Mouse (Mus musculus) kidney, adult 9 months (tissue): ENCODE measurements around the gene Zfp503.

Source experiments
- DNase-seq: peaks from one replicate; pipeline ENCODE4 v3.0.0; 2022

The Zfp503 gene

GRCm38 (mm10) chr14:21989291-21989913, at the start of gene Zfp503:
Gene Zfp503, minus strand, starts transcription at chr14:21989601.
- peak; percentile 91 for DNase-seq

- DNase-seq: no peak
These were observed 48.2 kb upstream of the Zfp503 start for GRCm38 (mm10) chr14:22037498-22038131.

- no peak for DNase-seq
These were observed 47.5 kb upstream of the Zfp503 start for GRCm38 (mm10) chr14:22036802-22037497.

GRCm38 (mm10) chr14:22036338-22036737, 46.9 kb upstream of the Zfp503 start:
- no peak for DNase-seq

- DNase-seq: peak; percentile 11
These were observed 46.5 kb upstream of the Zfp503 start for GRCm38 (mm10) chr14:22035900-22036299.

- DNase-seq: no peak
These were observed 34.1 kb upstream of the Zfp503 start for GRCm38 (mm10) chr14:22023533-22023932.

GRCm38 (mm10) chr14:22020885-22021284, 31.5 kb upstream of the Zfp503 start:
- peak; percentile 87 for DNase-seq

- no peak for DNase-seq
These were observed 30.8 kb upstream of the Zfp503 start for GRCm38 (mm10) chr14:22019949-22020845.

GRCm38 (mm10) chr14:22019252-22019948, 30.0 kb upstream of the Zfp503 start, which contains the start of gene Lrmda:
Gene Lrmda, plus strand, starts transcription at chr14:22019712.
- DNase-seq: peak; percentile 86

GRCm38 (mm10) chr14:22017011-22017410, 27.6 kb upstream of the Zfp503 start:
- DNase-seq: no peak

- peak; percentile 69 for DNase-seq
These were observed 25.4 kb upstream of the Zfp503 start for GRCm38 (mm10) chr14:22014781-22015180.

GRCm38 (mm10) chr14:22014315-22014714, 24.9 kb upstream of the Zfp503 start:
- no peak for DNase-seq

- no peak for DNase-seq
These were observed 17.6 kb upstream of the Zfp503 start for GRCm38 (mm10) chr14:22007006-22007405.

- no peak for DNase-seq
These were observed 15.5 kb upstream of the Zfp503 start for GRCm38 (mm10) chr14:22004943-22005342.

- no peak for DNase-seq
These were observed 14.2 kb upstream of the Zfp503 start for GRCm38 (mm10) chr14:22003631-22004030.

GRCm38 (mm10) chr14:22003231-22003630, 13.8 kb upstream of the Zfp503 start:
- DNase-seq: no peak

GRCm38 (mm10) chr14:21999588-21999987, 10.2 kb upstream of the Zfp503 start:
- DNase-seq: no peak

GRCm38 (mm10) chr14:21995031-21995754, 5.8 kb upstream of the Zfp503 start:
- peak; percentile 90 for DNase-seq

GRCm38 (mm10) chr14:21994061-21994990, 4.9 kb upstream of the Zfp503 start:
- peak; percentile 61 for DNase-seq
